Mouse (Mus musculus) inflammation-experienced regulatory T-cells, adult 6 months (primary cell): ENCODE measurements at regions not wholly inside any gene's neighbourhood (a gene's known extent, or its start where the extent isn't known, plus 50 kb on each side); places are given as distances from the start of the nearest gene placed in this dataset.

ENCODE experiments used
- ATAC-seq: one replicate; pipeline ENCODE4 v1.8.0; 2017

DNA sequence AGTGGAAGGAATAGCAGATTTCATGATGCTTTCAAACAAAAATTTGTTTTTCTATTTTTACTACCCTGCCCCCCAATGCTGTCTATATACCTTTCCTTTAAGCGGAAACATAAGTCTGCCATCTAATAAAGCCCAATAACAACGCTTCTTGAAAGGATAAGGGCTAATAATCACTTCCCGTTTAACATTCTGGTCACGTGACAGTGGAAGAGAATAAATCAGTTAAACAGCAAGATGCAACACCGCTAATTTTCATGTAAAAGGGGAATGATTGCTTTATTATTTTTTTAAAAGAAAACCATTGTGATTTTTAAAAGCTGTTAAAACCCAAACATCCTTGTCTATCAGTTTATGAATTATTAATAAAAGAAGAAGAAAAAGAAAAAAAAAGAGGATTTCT is 178.9 kb upstream of the Tle4 start:
- no peak for ATAC-seq

- ATAC-seq = no peak
These were observed 174.9 kb upstream of the Tle4 start for GRCm38 (mm10) chr19:14772794-14773193.

DNA sequence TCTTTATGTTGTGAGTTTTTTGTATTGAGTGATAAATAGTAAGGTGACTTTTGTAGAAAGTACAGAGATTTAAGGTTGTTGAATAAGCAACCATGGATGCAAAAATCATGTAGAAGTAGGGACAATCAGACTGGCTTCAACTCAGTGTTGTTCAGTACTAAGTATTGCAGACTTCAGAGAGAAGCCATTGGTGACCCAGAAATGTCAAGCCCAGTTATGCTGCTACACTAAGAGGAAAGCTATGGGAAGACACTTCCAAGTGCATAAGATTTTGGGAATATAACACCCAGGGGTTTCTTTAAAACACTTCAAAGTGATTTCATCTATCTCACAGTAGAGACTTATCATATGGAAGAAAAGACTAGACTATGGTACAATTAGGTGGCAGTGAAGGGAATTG is 154.8 kb upstream of the Tle4 start:
- no peak for ATAC-seq

DNA sequence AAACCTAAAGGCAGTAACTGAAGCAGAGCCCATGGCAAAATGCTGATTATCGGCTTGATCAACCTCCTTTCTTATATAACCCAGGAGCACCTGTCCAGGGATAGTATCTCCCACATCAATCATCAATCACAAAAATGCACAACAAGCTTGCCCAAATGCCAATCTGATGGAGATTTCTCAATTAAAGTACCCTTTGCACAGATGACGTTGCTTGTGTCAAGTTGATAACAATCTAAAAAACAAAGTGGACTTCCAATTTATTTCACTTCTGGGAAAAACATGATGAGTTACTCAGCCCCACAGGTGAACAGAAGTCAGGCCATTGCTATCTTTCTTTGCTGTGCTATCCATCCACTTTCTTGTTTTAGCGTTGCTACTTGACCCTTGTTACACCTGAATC is 144.5 kb upstream of the Tle4 start:
- ATAC-seq = no peak

DNA sequence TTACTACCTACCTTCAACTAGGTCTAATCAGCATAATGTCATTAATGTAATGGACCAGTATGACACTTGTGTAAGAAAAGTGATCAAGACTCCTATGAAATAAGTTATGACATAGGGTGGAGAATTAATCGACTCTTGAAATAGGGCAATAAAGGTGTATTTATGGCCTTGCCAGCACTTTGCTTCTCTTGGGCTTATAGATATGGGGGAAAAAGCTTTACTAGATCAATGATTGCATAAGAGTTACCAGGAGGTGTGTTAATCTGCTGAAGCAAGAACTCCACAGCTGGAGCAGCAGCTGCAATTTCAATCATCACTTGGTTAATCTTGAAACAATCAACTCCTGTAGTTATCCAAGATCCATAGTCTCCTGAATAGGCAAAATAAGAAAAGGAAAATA is 143.1 kb upstream of the Tle4 start:
- no peak for ATAC-seq

GRCm38 (mm10) chr19:14740139-14740538 is 142.3 kb upstream of the Tle4 start:
- no peak for ATAC-seq

DNA sequence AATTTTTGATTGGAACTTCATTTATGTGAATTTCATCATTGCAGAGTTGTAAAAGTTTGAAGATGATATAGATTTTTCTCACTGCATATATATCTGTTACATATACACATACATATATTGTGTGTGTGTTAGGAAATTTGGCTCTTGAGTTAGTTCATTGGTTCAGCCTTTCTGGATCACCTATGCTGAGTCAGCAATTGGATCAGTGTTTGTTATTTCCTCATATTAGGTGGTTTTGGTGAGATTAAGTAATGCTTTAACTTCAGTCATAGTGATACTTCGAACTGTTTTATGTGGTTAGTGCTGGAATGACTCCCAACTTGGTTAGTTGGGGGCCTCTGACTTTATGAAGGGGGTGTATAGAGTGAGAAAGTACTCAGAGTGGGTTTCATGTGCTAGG is 138.7 kb upstream of the Tle4 start:
- no peak for ATAC-seq

- ATAC-seq = no peak
These were observed 127.5 kb upstream of the Tle4 start for GRCm38 (mm10) chr19:14725329-14725728.

- no peak for ATAC-seq
These were observed 126.8 kb upstream of the Tle4 start for GRCm38 (mm10) chr19:14724637-14725036.

DNA sequence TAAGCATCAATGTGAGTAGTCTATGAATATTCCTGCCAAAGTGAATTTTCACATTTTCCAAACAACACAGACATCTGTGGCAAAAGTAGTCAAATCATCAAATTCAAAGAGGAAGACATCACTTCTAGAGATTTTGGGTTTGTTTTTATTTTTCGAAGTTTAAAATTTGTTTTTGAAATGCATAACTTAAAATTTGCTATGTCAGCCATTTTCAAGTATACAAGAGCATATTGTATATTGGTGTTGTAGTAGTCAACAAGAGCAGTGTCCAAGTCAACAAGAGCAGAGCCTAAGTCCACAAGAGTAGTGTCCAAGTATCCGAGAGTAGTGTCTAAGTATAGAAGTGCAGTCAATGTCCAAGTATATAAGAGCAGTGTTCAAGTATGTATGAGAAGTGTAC is 107.9 kb upstream of the Tle4 start:
- no peak for ATAC-seq

- ATAC-seq = no peak
These were observed 103.3 kb upstream of the Tle4 start for GRCm38 (mm10) chr19:14701116-14701515.

DNA sequence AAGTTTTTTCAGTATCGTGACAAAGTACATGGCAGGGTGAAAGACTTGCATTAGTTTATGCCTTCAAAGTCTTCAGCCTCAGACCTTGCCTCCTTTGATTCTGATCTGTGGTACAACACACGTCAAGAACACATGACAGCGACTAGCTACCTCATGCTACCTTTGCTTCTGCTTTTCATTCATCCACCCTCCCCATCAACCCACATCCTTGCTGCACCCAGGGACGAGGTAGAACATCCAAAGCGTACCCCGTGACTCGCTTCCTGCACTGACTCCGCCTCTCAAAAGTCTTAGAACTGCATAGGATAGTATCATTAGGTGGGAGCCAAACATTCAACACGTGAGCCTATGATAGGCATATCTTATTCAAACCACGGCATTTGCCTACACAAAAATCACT is 97.5 kb upstream of the Tle4 start:
- peak; percentile 90 for ATAC-seq

GRCm38 (mm10) chr19:14692183-14692582 is 94.3 kb upstream of the Tle4 start:
- no peak for ATAC-seq

- no peak for ATAC-seq
These were observed 87.8 kb upstream of the Tle4 start for GRCm38 (mm10) chr19:14685628-14686027.

GRCm38 (mm10) chr19:14684669-14685068 is 86.8 kb upstream of the Tle4 start:
- no peak for ATAC-seq

GRCm38 (mm10) chr19:14681306-14681705 is 83.5 kb upstream of the Tle4 start:
- no peak for ATAC-seq

- ATAC-seq = no peak
These were observed 81.9 kb upstream of the Tle4 start for GRCm38 (mm10) chr19:14679776-14680175.

GRCm38 (mm10) chr19:14678584-14678983 is 80.7 kb upstream of the Tle4 start:
- no peak for ATAC-seq

DNA sequence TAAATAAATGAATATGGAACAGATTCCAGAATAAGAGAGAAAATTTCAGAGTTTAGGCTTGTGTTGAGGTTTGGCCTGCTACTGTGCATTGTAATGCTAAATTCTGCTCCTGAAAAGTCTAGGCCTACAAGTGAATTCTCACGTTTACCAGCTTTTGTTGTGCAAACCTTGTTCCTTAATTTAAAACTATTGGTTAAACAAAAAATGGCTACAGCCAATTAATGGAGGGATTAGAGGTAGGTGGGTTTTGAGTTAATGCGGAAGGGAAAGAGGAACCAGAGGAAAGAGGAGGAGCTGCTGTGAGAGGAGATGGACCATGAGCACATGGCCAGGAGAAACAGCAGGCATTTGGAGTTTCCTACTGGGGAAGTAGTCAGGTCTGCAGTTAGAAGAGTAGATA is 79.1 kb upstream of the Tle4 start:
- no peak for ATAC-seq

DNA sequence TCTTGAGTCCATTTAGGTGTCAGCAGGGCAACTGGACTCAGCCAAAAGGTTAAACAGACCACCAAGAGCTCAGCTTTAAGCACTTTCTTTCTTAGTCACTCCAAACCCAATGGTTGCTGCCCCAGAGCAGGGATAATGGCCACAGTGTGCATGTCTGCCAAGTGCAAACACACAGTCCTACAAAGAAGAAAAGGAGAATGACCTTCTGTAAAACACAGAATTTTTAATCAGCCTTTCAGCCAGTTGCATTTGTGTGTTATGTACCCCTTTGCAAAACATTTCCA is 72.9 kb upstream of the Tle4 start:
- ATAC-seq = no peak

- ATAC-seq = no peak
These were observed 72.4 kb upstream of the Tle4 start for GRCm38 (mm10) chr19:14670078-14670820.

DNA sequence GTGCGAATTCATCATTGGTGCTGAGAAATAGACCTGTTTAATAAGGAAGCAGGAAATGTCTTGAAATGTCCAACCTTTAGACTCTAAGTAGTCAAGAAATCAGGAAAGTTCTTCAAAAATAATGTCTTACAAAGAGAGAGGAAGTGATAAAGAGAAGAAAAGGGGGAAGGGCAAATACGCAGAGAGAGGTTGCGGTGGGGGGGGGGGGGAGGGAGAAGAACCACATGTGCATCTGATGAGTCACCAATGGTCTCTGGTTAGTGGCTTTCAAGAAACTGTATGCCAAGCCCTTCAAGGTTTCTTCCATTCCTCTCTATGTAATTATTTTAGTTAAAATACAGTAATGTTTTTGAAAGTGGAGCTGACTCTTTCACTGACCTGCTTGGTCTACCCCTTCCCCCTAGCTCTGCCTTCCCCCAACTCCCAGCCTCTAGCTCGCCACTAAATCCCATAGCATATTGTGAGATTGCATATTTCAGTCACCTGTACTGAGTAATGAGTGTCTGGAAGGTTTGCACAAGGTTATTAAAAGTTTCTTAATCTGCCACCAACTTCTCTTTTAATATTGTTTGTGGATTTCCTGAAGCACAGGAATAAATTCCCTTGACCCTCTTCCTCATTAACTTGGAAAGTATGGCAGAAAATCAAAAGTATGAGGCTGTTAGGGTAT is 70.8 kb upstream of the Tle4 start:
- ATAC-seq = no peak

DNA sequence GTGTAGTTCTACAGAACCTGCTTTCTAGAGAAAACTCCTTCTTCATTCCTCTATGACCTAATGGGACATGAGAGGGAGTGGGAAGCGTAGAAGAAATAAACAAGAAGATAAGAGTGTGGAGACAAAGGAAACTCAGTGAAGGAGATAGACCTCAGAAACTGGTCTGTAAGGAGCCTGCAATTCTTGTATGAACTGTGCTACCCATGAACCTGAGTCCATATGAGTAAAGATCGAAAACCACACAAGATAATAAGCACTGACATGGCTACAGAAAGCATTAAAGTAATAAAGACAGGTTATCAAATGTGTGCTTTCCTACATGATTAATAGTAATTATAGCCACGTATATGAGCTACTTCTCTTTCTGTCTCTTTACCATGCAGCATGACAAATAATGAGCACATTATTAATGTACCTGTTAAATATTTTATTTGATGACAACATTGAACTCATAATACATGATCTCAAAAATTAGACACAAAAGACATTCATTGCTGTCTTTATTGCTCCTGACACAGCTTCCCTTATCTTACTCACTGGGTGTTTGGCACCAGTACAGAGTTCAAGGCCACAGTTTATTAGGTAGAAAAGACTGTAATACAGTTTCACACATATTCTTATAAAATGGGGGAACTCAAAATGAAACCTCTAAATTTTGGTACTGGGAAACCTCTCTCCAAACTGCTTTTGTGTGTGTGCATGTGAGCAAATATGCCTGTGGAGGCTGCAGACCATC is 67.0 kb upstream of the Tle4 start:
- no peak for ATAC-seq

DNA sequence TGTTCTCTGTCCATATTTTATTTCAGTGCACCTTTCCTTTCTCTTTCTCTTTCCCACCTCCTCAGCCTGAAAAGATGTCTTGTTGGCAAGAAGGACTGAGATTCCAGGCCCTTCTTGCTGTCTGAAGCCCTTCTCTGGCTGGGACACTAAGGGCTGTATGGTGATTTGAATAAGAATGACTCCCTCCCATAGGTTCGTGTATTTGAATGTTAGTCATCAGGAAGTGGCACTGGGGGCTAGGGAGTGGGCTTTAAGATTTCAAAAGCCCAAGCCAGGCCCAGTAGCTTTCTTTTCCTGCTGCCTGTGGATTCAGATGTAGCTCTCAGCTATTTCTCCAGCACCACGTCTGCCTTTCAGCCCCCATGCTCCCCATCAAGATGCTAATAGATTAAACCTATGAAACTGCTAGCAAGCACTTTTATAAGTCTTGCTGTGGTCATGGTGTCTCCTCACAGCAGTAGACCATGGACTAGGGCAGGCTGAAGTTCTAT is 66.3 kb upstream of the Tle4 start:
- ATAC-seq = no peak
